Mouse (Mus musculus) MEL (cell line): Measurements from ENCODE around the gene Dnajb1.

Experiments used
- CTCF ChIP-seq, 3 experiments: IDR thresholded peaks in 2 of 3; conservative IDR thresholded peaks in 1 of 3; 2 replicates each; pipeline ENCODE4 v1.5.1; 2011 to 2012; ENCODE audit warnings: low read length in 3 of 3, low read depth in 2 of 3, mild to moderate bottlenecking in 2 of 3, improper control_type of control experiment in 1 of 3, inconsistent platforms in 1 of 3, mixed read lengths in 1 of 3, moderate library complexity in 1 of 3; ENCODE audit not compliant: control insufficient read depth in 1 of 3, insufficient read depth in 1 of 3, poor library complexity in 1 of 3, severe bottlenecking in 1 of 3
- EP300 ChIP-seq, 2 experiments: IDR thresholded peaks; 2 replicates each; pipeline ENCODE4 v1.6.1; 2011; ENCODE audit warnings: improper control_type of control experiment in 2 of 2, low read length in 2 of 2, low read depth in 1 of 2, mild to moderate bottlenecking in 1 of 2
- ETS1 ChIP-seq: IDR thresholded peaks from 2 replicates; pipeline ENCODE4 v1.6.1; 2012; ENCODE audit warnings: low read depth, mild to moderate bottlenecking, inconsistent platforms, low read length, improper control_type of control experiment, moderate library complexity
- JUND ChIP-seq: IDR thresholded peaks from 2 replicates; pipeline ENCODE4 v1.6.1; 2011; ENCODE audit warnings: low read depth, mild to moderate bottlenecking, improper control_type of control experiment, low read length
- KAT2A ChIP-seq: conservative IDR thresholded peaks from 2 replicates; pipeline ENCODE4 v1.6.1; 2012; ENCODE audit warnings: low read depth, low read length, improper control_type of control experiment, inconsistent platforms
- MEF2A ChIP-seq: IDR thresholded peaks from 2 replicates; pipeline ENCODE4 v1.6.1; 2014; ENCODE audit warnings: low read depth, mild to moderate bottlenecking, inconsistent platforms, low read length, improper control_type of control experiment; ENCODE audit not compliant: poor library complexity, insufficient replicate concordance, severe bottlenecking; ENCODE audit errors: extremely low read depth
- MYC ChIP-seq: IDR thresholded peaks from 2 replicates; pipeline ENCODE4 v1.6.1; 2011; ENCODE audit warnings: low read depth, mild to moderate bottlenecking, low read length, improper control_type of control experiment, moderate library complexity
- POLR2A ChIP-seq, 2 experiments: IDR thresholded peaks; 2 replicates each; pipeline ENCODE4 v1.6.1; 2011 to 2012; ENCODE audit warnings: low read length in 2 of 2, mild to moderate bottlenecking in 2 of 2, control low read depth in 1 of 2, improper control_type of control experiment in 1 of 2, low read depth in 1 of 2, moderate library complexity in 1 of 2; ENCODE audit not compliant: control insufficient read depth in 1 of 2, insufficient read depth in 1 of 2, poor library complexity in 1 of 2
- RAD21 ChIP-seq: IDR thresholded peaks from 2 replicates; pipeline ENCODE4 v1.6.1; 2011; ENCODE audit warnings: mild to moderate bottlenecking, low read depth, low read length, improper control_type of control experiment
- SMC3 ChIP-seq: IDR thresholded peaks from 2 replicates; pipeline ENCODE4 v1.6.1; 2011; ENCODE audit warnings: low read depth, low read length, improper control_type of control experiment
- TAL1 ChIP-seq: IDR thresholded peaks from 2 replicates; pipeline ENCODE4 v1.6.1; 2012; ENCODE audit warnings: mild to moderate bottlenecking, inconsistent platforms, low read length, moderate library complexity, mixed read lengths
- TCF12 ChIP-seq: IDR thresholded peaks from 2 replicates; pipeline ENCODE4 v1.6.1; 2014; ENCODE audit warnings: low read depth, mild to moderate bottlenecking, inconsistent platforms, low read length, improper control_type of control experiment, moderate library complexity
- USF1 ChIP-seq: IDR thresholded peaks from 2 replicates; pipeline ENCODE4 v1.6.1; 2014; ENCODE audit warnings: low read depth, mild to moderate bottlenecking, inconsistent platforms, low read length, improper control_type of control experiment, moderate library complexity

- TF ChIP-seq CTCF (IDR thresholded peaks at IDR 0.05 in 2 of 3, conservative IDR thresholded peaks at IDR 0.05 in 1 of 3; ENCODE audit: control insufficient read depth in 1 of 3, insufficient read depth in 1 of 3, low read depth in 2 of 3, low read length in 3 of 3, poor library complexity in 1 of 3, severe bottlenecking in 1 of 3) (no peak), TAL1 (no peak), USF1 (no peak), MEF2A (no peak), MYC (no peak), SMC3 (no peak), POLR2A (IDR thresholded peaks at IDR 0.05; ENCODE audit: control insufficient read depth in 1 of 2, insufficient read depth in 1 of 2, low read depth in 1 of 2, low read length in 2 of 2, poor library complexity in 1 of 2) (no peak), TCF12 (no peak), KAT2A (no peak), ETS1 (no peak), RAD21 (no peak), JUND (no peak), EP300 (IDR thresholded peaks at IDR 0.05; ENCODE audit: low read depth in 1 of 2, low read length in 2 of 2) (no peak)
Observed at GRCm38 (mm10) chr8:83567668-83568067, 40.3 kb upstream of the Dnajb1 start.
